Mouse (Mus musculus) liver, adult 2 months (tissue): ENCODE results near the gene Tardbp.

Experiments used
- CTCF ChIP-seq: fragments of 200-500 bp; IDR thresholded peaks from 2 replicates; pipeline ENCODE4 v1.5.1; 2011; ENCODE audit warnings: low read depth, low read length, control low read depth
- POLR2A ChIP-seq: fragments of 200-500 bp; IDR thresholded peaks from 2 replicates; pipeline ENCODE4 v1.6.1; 2011; ENCODE audit warnings: low read length, control low read depth; ENCODE audit not compliant: insufficient read depth; ENCODE audit errors: extremely low read depth

DNA sequence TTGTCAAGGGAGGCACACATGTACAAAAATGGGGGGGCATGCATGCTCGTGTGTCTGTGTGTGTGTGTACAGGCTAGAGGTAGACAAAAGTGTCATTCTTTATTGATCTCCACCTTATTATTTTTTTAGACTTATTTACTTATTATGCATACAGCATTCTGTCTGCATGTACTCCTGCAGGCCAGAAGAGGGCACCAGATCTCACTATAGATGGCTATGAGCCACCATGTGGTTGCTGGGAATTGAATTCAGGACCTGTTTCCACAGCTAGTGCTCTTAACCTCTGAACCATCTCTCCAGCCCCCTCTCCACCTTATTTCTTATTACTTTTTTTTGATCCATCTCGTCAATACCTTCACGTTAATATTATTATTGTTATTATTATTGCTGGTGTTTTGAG lies 22.5 kb upstream of the Tardbp start:
- TF ChIP-seq CTCF (no peak), POLR2A (no peak)
